Mouse (Mus musculus): ENCODE measurements around the gene Atp6v0c. TPM values are rescaled to one million over a fixed set of nuclear protein-coding genes. Genes with fewer than 3 reads are reported as not detected.
"Not testable (repeated sequence)": the region's sequence is repeated elsewhere in the genome, so short reads cannot be mapped to it uniquely, and the experiment has no call there.

Gene Atp6v0c
- polyA plus RNA-seq, 1 experiment = 65.8 TPM

DNA sequence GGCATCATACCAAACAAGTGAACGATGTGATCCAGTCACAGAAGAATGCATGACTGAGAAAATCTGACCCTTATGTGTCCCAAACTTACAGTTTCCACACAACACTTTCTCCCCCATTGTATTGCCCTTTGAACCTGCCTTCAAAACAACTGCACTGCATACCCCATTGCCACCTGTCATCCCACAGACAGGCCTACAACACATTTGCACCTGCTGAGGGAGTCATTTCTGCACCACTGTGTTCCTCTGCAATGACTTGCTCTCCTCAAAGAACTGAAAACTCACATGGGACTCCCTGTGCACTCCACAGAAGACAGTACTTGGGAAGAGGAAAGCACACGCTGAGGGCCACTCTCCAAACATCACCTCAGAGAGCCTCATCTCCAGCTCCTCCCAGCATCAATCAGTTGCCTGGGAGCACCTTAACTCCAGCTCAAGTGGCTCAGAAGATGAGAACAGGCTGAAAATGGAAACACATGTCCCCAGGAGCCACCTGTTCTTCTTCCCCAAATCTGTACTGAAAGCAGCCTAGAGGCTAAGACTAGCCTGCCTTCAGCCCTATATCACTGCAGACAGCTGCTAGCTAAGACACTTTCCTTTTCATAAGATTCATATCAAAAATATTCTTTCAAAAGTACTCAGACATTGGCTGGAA, 32.1 kb downstream of the Atp6v0c start:
- no peak for TF ChIP-seq TAL1 (IDR thresholded peaks at IDR 0.05; ENCODE audit: low read length)
- no peak for TF ChIP-seq GATA1 (IDR thresholded peaks at IDR 0.05; ENCODE audit: low read length)
- Histone ChIP-seq H3K36me3 (ENCODE audit: control insufficient read depth) (peaks cover 53% of the 10 kb centered on the region), H3K27me3 (ENCODE audit: control insufficient read depth) (no peaks in the 10 kb centered on the region), H3K9me3 (ENCODE audit: control insufficient read depth, low read length) (no peaks in the 10 kb centered on the region), H3K4me3 (replicated peaks) (no peak overlapping the region), H3K4me1 (ENCODE audit: control insufficient read depth) (peaks cover 64% of the 10 kb centered on the region)

DNA sequence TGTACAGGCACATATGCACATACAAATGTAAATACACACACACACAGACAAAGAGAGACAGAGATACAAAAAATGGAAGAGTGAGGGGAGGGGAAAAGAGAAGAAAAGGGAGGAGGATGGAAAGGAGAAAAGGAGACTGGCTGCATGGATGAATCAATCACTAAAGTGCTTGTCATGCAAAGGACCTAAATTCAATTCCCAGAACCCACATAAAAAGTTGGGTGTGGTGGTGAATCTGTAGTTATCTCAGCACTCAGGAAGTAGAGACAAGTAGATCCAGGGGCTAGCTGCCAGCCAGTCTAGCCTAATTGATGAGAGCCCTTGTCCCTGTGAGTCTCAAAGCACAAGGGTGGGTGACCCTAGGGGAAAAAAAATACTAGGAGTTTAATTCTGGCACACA, 35.4 kb downstream of the Atp6v0c start:
- Histone ChIP-seq H3K4me1 (ENCODE audit: control insufficient read depth) (peaks cover 54% of the 10 kb centered on the region), H3K36me3 (ENCODE audit: control insufficient read depth) (peaks cover 53% of the 10 kb centered on the region), H3K4me3 (replicated peaks) (no peak overlapping the region), H3K27me3 (ENCODE audit: control insufficient read depth) (no peaks in the 10 kb centered on the region), H3K9me3 (ENCODE audit: control insufficient read depth, low read length) (no peaks in the 10 kb centered on the region)
- no peak for TF ChIP-seq TAL1 (IDR thresholded peaks at IDR 0.05; ENCODE audit: low read length)
- no peak for TF ChIP-seq GATA1 (IDR thresholded peaks at IDR 0.05; ENCODE audit: low read length)

DNA sequence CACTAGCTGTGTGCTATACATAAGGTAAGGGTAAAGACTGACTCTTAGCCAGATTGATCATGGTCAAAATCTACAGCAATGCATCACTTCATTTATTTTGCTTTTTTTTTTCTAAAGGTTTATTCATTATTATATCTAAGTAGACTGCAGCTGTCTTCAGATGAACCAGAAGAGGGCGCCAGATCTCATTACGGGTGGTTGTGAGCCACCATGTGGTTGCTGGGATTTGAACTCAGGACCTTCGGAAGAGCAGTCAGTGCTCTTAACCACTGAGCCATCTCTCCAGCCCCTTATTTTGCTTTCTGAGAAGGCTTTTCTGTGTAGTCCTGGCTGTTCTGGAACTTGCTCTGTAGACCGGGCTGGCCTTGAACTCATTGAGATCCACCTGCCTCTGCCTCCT, 36.6 kb downstream of the Atp6v0c start:
- Histone ChIP-seq H3K36me3 (ENCODE audit: control insufficient read depth) (peaks cover 43% of the 10 kb centered on the region), H3K4me1 (ENCODE audit: control insufficient read depth) (peaks cover 46% of the 10 kb centered on the region)
- H3K4me3 ChIP-seq (replicated peaks); H3K27me3 ChIP-seq (ENCODE audit: control insufficient read depth); H3K9me3 ChIP-seq (ENCODE audit: control insufficient read depth, low read length): not testable (repeated sequence)

DNA sequence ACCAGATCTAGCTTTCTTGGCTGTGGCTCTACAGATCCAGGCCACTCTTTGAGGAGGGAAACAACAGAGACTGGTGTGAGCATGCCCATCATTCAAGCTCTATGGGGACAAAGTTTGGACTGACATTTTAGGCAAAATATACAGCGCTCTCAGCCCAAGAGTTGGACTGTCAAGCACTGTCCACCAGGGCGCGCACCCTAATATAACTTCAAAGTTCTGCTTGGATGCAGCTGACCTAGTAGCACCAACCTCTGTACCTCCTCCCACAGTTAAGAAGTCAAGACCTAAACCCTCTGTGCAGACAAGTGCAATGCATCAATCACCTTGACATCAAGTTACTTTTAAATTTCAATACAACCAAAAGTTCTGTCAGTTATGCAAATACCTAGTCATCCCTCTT, 37.9 kb downstream of the Atp6v0c start:
- no peak for TF ChIP-seq GATA1 (IDR thresholded peaks at IDR 0.05; ENCODE audit: low read length)
- no peak for TF ChIP-seq TAL1 (IDR thresholded peaks at IDR 0.05; ENCODE audit: low read length)
- Histone ChIP-seq H3K9me3 (ENCODE audit: control insufficient read depth, low read length) (no peaks in the 10 kb centered on the region), H3K4me3 (replicated peaks) (no peak overlapping the region), H3K27me3 (ENCODE audit: control insufficient read depth) (no peaks in the 10 kb centered on the region), H3K36me3 (ENCODE audit: control insufficient read depth) (peaks cover 42% of the 10 kb centered on the region), H3K4me1 (ENCODE audit: control insufficient read depth) (peaks cover 44% of the 10 kb centered on the region)

- H3K4me1 ChIP-seq (ENCODE audit: control insufficient read depth) = peaks cover 42% of the 10 kb centered on the region
Measured at GRCm38 (mm10) chr17:24129246-24129645, 40.3 kb downstream of the Atp6v0c start.

GRCm38 (mm10) chr17:24127592-24127991, 41.9 kb downstream of the Atp6v0c start:
- no peaks in the 10 kb centered on the region for H3K9me3 ChIP-seq (ENCODE audit: control insufficient read depth, low read length)
- no peak overlapping the region for H3K4me3 ChIP-seq (replicated peaks)
- peaks cover 33% of the 10 kb centered on the region for H3K4me1 ChIP-seq (ENCODE audit: control insufficient read depth)
- H3K36me3 ChIP-seq (ENCODE audit: control insufficient read depth) = peaks cover 27% of the 10 kb centered on the region
- H3K27me3 ChIP-seq (ENCODE audit: control insufficient read depth) = no peaks in the 10 kb centered on the region
- no peak for TF ChIP-seq TAL1 (IDR thresholded peaks at IDR 0.05; ENCODE audit: low read length)
- TF ChIP-seq GATA1 (IDR thresholded peaks at IDR 0.05; ENCODE audit: low read length) = no peak

More at GRCm38 (mm10) chr17:24129246-24129645, 40.3 kb downstream of the Atp6v0c start:
- not testable (repeated sequence) for H3K27me3 ChIP-seq (ENCODE audit: control insufficient read depth); H3K4me3 ChIP-seq (replicated peaks); H3K9me3 ChIP-seq (ENCODE audit: control insufficient read depth, low read length)
- peaks cover 37% of the 10 kb centered on the region for H3K36me3 ChIP-seq (ENCODE audit: control insufficient read depth)

DNA sequence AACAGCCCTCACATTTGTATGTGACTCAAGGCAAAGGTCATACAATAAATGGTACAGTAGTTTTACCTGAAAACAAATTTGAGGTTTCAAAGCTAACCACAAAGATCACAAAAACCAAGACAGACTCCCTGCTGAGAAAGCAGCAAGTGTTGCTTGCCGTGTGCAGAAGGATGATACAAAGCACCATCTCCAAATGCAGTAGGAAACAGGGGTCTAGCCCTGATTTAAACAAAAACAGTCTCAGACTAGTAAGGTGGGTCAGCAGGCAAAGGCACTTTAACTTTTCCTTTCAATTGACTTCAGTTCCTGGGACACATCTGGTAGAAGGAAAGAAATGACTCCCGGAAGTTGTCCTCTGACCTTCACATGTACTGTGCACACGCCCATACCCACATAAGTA, 42.7 kb downstream of the Atp6v0c start:
- Histone ChIP-seq H3K4me3 (replicated peaks) (no peak overlapping the region), H3K9me3 (ENCODE audit: control insufficient read depth, low read length) (no peaks in the 10 kb centered on the region), H3K36me3 (ENCODE audit: control insufficient read depth) (peaks cover 28% of the 10 kb centered on the region), H3K27me3 (ENCODE audit: control insufficient read depth) (no peaks in the 10 kb centered on the region), H3K4me1 (ENCODE audit: control insufficient read depth) (peaks cover 27% of the 10 kb centered on the region)
- TF ChIP-seq GATA1 (IDR thresholded peaks at IDR 0.05; ENCODE audit: low read length) = no peak
- no peak for TF ChIP-seq TAL1 (IDR thresholded peaks at IDR 0.05; ENCODE audit: low read length)

DNA sequence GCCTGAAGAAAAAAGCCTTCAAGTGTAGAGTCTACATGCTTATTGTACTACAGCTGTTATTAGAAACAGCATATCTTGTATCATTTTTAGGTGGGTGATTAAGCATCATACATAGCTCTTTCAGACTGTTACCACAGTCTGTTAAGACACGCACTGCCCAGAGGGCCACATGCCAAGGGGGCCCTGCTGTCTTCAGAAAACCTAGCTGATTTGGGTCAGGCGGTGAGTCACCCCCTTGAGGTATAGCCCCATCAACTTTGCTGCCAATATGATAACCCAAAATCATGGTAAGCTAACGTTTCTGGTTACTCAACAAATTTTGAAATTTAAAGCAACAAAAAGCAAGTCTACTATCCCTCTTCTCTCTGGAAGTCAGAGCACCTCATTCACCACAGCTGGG, 50.1 kb downstream of the Atp6v0c start:
- H3K4me1 ChIP-seq (ENCODE audit: control insufficient read depth) = peaks cover 7% of the 10 kb centered on the region
- TF ChIP-seq GATA1 (IDR thresholded peaks at IDR 0.05; ENCODE audit: low read length) (no peak), TAL1 (IDR thresholded peaks at IDR 0.05; ENCODE audit: low read length) (no peak)

More for the DNA sequence above, 50.1 kb downstream of the Atp6v0c start:
- Histone ChIP-seq H3K36me3 (ENCODE audit: control insufficient read depth) (peaks cover 25% of the 10 kb centered on the region), H3K27me3 (ENCODE audit: control insufficient read depth) (no peaks in the 10 kb centered on the region), H3K9me3 (ENCODE audit: control insufficient read depth, low read length) (no peaks in the 10 kb centered on the region), H3K4me3 (replicated peaks) (no peak overlapping the region)

Other genes with a start within 250 kb of the Atp6v0c start
- not detected in 2 replicates for gene Sbp, start 228.0 kb downstream of the Atp6v0c start, polyA plus RNA-seq (2012)
- not detected in 2 replicates for gene Sbpl, start 214.4 kb downstream of the Atp6v0c start, polyA plus RNA-seq (2012)
- not detected in 2 replicates for gene Prss30, start 189.1 kb downstream of the Atp6v0c start, polyA plus RNA-seq (2012)
- 2.9 and 3.4 TPM in 2 replicates for gene Prss22, start 171.6 kb downstream of the Atp6v0c start, polyA plus RNA-seq (2012)
- not detected in 2 replicates for gene Prss27, start 131.6 kb downstream of the Atp6v0c start, polyA plus RNA-seq (2012)
- gene Kctd5, start 96.2 kb downstream of the Atp6v0c start, polyA plus RNA-seq (2012) = 0.66 TPM in 2 replicates
- 3.3 and 3.7 TPM in 2 replicates for gene Pdpk1, start 18.8 kb downstream of the Atp6v0c start, polyA plus RNA-seq (2012)
- 7.0 and 9.1 TPM in 2 replicates for gene Amdhd2, start 5.9 kb downstream of the Atp6v0c start, polyA plus RNA-seq (2012)
- 0.44 and 0.61 TPM in 2 replicates for gene Tbc1d24, start 35.9 kb upstream of the Atp6v0c start, polyA plus RNA-seq (2012)
- 0.36 and 0.47 TPM in 2 replicates for gene Ntn3, start 39.8 kb upstream of the Atp6v0c start, polyA plus RNA-seq (2012)
- 5.8 and 7.7 TPM in 2 replicates for gene Tedc2, start 51.1 kb upstream of the Atp6v0c start, polyA plus RNA-seq (2012)
- 14.4 and 15.8 TPM in 2 replicates for gene Ccnf, start 81.8 kb upstream of the Atp6v0c start, polyA plus RNA-seq (2012)
- not detected in 2 replicates for gene Abca17, start 181.4 kb upstream of the Atp6v0c start, polyA plus RNA-seq (2012)
- gene Abca3, start 182.2 kb upstream of the Atp6v0c start, polyA plus RNA-seq (2012) = 1.7 TPM in 2 replicates
- gene Rnps1, start 244.9 kb upstream of the Atp6v0c start, polyA plus RNA-seq (2012) = 18.1 and 24.0 TPM in 2 replicates

All from erythroblast, embryonic 14.5 days (primary cell).